Mouse (Mus musculus) hindbrain, postnatal 0 days (tissue): ENCODE results near the gene Mylip. TPM values are rescaled to one million over a fixed set of nuclear protein-coding genes. Genes with fewer than 3 reads are reported as not detected.

ENCODE experiments used
- ATAC-seq: fragments of 200-750 bp; cut with Nextera tagmentation; 2 replicates; pipeline ENCODE4 v1.8.0; 2017; ENCODE audit warnings: mild to moderate bottlenecking, moderate TSS enrichment, moderate library complexity
- DNase-seq: peaks from one replicate; pipeline ENCODE4 v3.0.0-alpha.2; 2015; ENCODE audit warnings: low spot score
- H3K27ac ChIP-seq: fragments of 300-500 bp; sonication (generic); 2 replicates; pipeline ENCODE4 v1.5.1; 2014; ENCODE audit warnings: mild to moderate bottlenecking
- H3K27me3 ChIP-seq: fragments of 300-500 bp; sonication (generic); 2 replicates; pipeline ENCODE4 v1.6.1; 2014; ENCODE audit warnings: low read length, mixed read lengths; ENCODE audit not compliant: insufficient read depth
- H3K36me3 ChIP-seq: fragments of 300-500 bp; sonication (generic); 2 replicates; pipeline ENCODE4 v1.6.1; 2014; ENCODE audit warnings: low read length, mixed read lengths; ENCODE audit not compliant: insufficient read depth
- H3K4me1 ChIP-seq: fragments of 300-500 bp; sonication (generic); 2 replicates; pipeline ENCODE4 v1.6.1; 2014; ENCODE audit warnings: antibody characterized with exemption, low read length, mixed read lengths; ENCODE audit not compliant: insufficient read depth
- H3K4me2 ChIP-seq: fragments of 300-500 bp; sonication (generic); 2 replicates; pipeline ENCODE4 v1.6.1; 2014; ENCODE audit warnings: low read depth, mild to moderate bottlenecking, low read length, moderate library complexity, mixed read lengths
- H3K4me3 ChIP-seq: fragments of 300-500 bp; sonication (generic); 2 replicates; pipeline ENCODE4 v1.5.1; 2014; ENCODE audit warnings: low read length
- H3K9ac ChIP-seq: fragments of 300-500 bp; sonication (generic); replicated peaks from 2 replicates; pipeline ENCODE4 v1.6.1; 2014; ENCODE audit warnings: mild to moderate bottlenecking, low read length, moderate library complexity, mixed read lengths
- H3K9me3 ChIP-seq: fragments of 300-500 bp; sonication (generic); 2 replicates; pipeline ENCODE4 v1.6.1; 2016; ENCODE audit warnings: low read length, mixed read lengths
- CTCF ChIP-seq: IDR thresholded peaks from 2 replicates; pipeline ENCODE4 v1.5.1; 2016; ENCODE audit warnings: antibody characterized with exemption, control low read depth, low read depth
- WGBS: fragments of 180-500 bp; shearing (Covaris S2); extraction: QIAGEN DNeasy Blood & Tissue Kit; methylation state at CpG from one replicate; pipeline ENCODE4 v1.1.7; 2014; 5-methylcytosine and 5-hydroxymethylcytosine counted together
- polyA plus RNA-seq: library from polyadenylated mRNA; unstranded; fragments of >200 nt; fragmentation: Nextera tagmentation; extraction: Ambion mirVana; gene quantifications from 2 replicates; pipeline ENCODE4 v1.2.1, GENCODE M21; 2015
- total RNA-seq: library from RNA; depleted of rRNA; stranded (reverse); fragments of >200 nt; gene quantifications from 2 replicates; pipeline ENCODE4 v1.2.3, GENCODE M21; 2014

The Mylip gene
- total and polyA plus RNA-seq, 2 experiments from 2014 or later: 4.6 to 13.0 TPM

- no peaks in the 10 kb centered on the region for H3K9me3 ChIP-seq
- peak overlapping the region; percentile 80 for H3K4me3 ChIP-seq
- H3K27me3 ChIP-seq: no peaks in the 10 kb centered on the region
- H3K4me1 ChIP-seq: peaks cover 8% of the 10 kb centered on the region; the same call in 1 of the 2 replicates
- TF ChIP-seq CTCF: peak; percentile 44
- DNase-seq (peak; percentile 58), ATAC-seq (0 out of 2 replicates have a peak, but pooled peaks have one; percentile 1)
- H3K36me3 ChIP-seq: no peaks in the 10 kb centered on the region
- H3K27ac ChIP-seq: peak overlapping the region; percentile 73
- H3K4me2 ChIP-seq: peak overlapping the region; percentile 83
- H3K9ac ChIP-seq: peak overlapping the region; percentile 72
- WGBS: 2% methylated on average over 25 of the region's 25 CpGs
Measured at GRCm38 (mm10) chr13:45390312-45390961, 895 bp downstream of the Mylip start.

- ATAC-seq (no peak), DNase-seq (peak; percentile 33)
- Histone ChIP-seq H3K9ac (peak overlapping the region; percentile 72), H3K4me1 (peaks cover 8% of the 10 kb centered on the region; the same call in 1 of the 2 replicates), H3K36me3 (no peaks in the 10 kb centered on the region), H3K27me3 (no peaks in the 10 kb centered on the region), H3K9me3 (no peaks in the 10 kb centered on the region), H3K27ac (peak overlapping the region; percentile 73), H3K4me3 (peak overlapping the region; percentile 80), H3K4me2 (peak overlapping the region; percentile 83)
- WGBS: 55% methylated on average over 19 of the region's 19 CpGs
- no peak for TF ChIP-seq CTCF
Measured at GRCm38 (mm10) chr13:45390962-45391853, 1.7 kb downstream of the Mylip start.

GRCm38 (mm10) chr13:45391854-45392454, 2.4 kb downstream of the Mylip start:
- H3K36me3 ChIP-seq: no peaks in the 10 kb centered on the region
- peak overlapping the region; percentile 4; the same call in 1 of the 2 replicates for H3K27ac ChIP-seq
- WGBS: 56% methylated on average over 9 of the region's 9 CpGs
- H3K9me3 ChIP-seq: no peaks in the 10 kb centered on the region
- H3K4me3 ChIP-seq: no peak overlapping the region
- no peaks in the 10 kb centered on the region for H3K27me3 ChIP-seq
- DNase-seq (peak; percentile 36), ATAC-seq (no peak)
- peaks cover 8% of the 10 kb centered on the region; the same call in 1 of the 2 replicates for H3K4me1 ChIP-seq
- peak overlapping the region; percentile 83 for H3K4me2 ChIP-seq
- no peak overlapping the region for H3K9ac ChIP-seq
- no peak for TF ChIP-seq CTCF

GRCm38 (mm10) chr13:45394221-45394768, 4.8 kb downstream of the Mylip start:
- Histone ChIP-seq H3K4me2 (no peak overlapping the region), H3K4me3 (no peak overlapping the region), H3K27ac (no peak overlapping the region), H3K27me3 (no peaks in the 10 kb centered on the region), H3K4me1 (peaks cover 8% of the 10 kb centered on the region; the same call in 1 of the 2 replicates), H3K9ac (no peak overlapping the region), H3K36me3 (no peaks in the 10 kb centered on the region), H3K9me3 (no peaks in the 10 kb centered on the region)
- no peak for TF ChIP-seq CTCF
- DNase-seq (no peak), ATAC-seq (no peak)
- 53% methylated on average over 8 of the region's 8 CpGs for WGBS

- TF ChIP-seq CTCF: no peak
- WGBS: 83% methylated on average over 8 of the region's 8 CpGs
Measured at GRCm38 (mm10) chr13:45396724-45397123, 7.2 kb downstream of the Mylip start.

DNA sequence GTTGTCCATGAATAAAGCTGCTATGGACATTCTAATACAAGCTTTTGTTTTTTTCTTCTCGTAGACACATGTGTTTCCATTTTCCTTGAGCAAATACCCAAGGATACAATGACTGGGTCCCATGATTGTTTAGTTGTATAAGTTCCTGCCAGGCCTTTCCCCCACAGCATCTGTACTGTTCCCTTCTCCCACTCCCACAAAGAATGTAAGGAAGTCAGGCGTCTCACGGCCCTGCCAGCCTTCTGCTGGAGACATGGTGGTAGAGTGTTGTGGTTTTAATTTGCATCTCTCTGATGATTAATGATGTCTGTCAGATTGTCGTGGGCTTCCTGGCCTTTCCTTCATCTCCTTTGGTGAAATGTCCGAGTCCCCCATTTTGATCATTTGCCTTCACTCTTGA, 7.7 kb downstream of the Mylip start:
- no peak overlapping the region for H3K9ac ChIP-seq
- ATAC-seq: no peak
- 36% methylated on average over 5 of the region's 5 CpGs for WGBS
- no peaks in the 10 kb centered on the region for H3K9me3 ChIP-seq
- DNase-seq: no peak
- H3K27me3 ChIP-seq: no peaks in the 10 kb centered on the region
- no peak overlapping the region for H3K27ac ChIP-seq
- no peak overlapping the region for H3K4me3 ChIP-seq
- H3K36me3 ChIP-seq: no peaks in the 10 kb centered on the region
- no peak overlapping the region for H3K4me2 ChIP-seq
- TF ChIP-seq CTCF: no peak
- no peaks in the 10 kb centered on the region for H3K4me1 ChIP-seq

More at GRCm38 (mm10) chr13:45396724-45397123, 7.2 kb downstream of the Mylip start:
- H3K9ac ChIP-seq: no peak overlapping the region
- no peaks in the 10 kb centered on the region for H3K9me3 ChIP-seq
- H3K4me1 ChIP-seq: no peaks in the 10 kb centered on the region
- H3K4me2 ChIP-seq: no peak overlapping the region
- H3K36me3 ChIP-seq: no peaks in the 10 kb centered on the region
- H3K27me3 ChIP-seq: no peaks in the 10 kb centered on the region
- H3K4me3 ChIP-seq: no peak overlapping the region
- DNase-seq: no peak
- no peak overlapping the region for H3K27ac ChIP-seq
- ATAC-seq: no peak
